Mouse (Mus musculus): ENCODE results near the gene Gpr153.

The Gpr153 gene

GRCm38 (mm10) chr4:152287317-152288120 is 13.5 kb downstream of the Gpr153 start:
- no peak for DNase-seq (ENCODE audit: low spot score in 2 of 2)

DNA sequence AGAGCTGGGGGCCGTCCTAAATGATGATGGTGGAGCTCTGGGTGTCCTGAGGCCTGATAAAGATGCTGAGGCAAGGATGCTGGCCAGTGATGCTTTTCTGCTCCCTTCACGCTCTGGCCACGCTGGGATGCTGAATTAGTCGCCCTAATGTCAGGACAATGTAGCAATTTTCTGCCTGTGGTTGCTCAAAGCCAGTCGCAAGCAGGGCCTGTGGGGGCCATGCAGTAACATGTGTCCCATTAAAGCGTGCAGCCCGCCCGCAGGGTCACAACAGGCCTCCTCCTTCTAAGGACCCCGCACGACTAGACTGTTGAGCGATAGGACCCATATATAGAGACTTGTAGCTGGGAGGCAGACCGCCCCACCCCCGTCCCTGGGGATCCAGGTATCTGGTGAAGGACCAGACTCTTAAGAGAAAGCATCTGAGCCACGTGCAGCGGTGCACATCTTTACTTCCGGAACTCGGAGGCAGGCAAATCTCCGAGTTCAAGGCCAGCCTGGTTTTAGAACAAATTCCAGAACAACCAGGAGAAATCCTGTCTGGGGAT is 14.4 kb downstream of the Gpr153 start:
- no peak for DNase-seq (ENCODE audit: low spot score in 2 of 2)

DNA sequence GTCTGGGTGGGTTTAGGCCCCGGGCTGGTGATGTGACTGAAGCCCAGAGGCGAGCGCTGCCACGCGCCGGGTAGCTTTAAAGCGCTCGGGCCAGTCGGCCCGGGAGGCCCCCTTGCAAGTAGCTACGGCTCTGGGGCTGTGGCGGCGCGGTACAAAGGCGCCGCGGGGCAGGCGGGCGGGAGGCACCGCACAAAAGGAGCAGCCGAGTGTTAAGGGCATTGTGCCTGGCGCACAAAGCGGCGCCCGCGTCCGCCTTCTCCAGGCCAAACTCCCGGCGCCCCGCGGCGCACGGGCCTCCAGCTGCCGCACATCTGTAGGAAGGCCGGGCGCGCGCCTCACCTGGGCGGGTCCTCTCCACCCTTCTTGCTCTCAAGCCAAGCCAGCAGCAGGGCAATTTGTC is 16.4 kb downstream of the Gpr153 start:
- DNase-seq (ENCODE audit: low spot score in 2 of 2): no peak

DNA sequence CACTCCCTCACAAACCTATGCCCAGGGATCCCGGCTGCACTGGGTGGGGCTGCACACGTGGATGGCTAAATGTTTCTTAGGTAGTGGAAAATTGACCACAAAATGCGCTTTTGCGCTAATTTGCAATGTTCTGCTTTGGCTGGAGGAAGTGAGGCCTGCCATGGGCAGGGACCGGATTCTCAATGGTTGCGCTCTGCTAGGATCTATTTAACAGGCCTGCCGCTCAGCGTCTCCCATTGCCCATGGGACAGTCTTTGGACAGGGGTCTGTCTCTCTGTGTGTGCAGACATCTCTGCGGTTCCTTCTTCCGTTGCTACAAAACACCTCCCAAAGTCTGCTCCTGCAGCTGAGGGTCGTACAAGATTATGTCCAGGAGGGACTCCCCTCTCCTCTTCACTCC is 17.0 kb downstream of the Gpr153 start:
- DNase-seq (ENCODE audit: low spot score in 2 of 2): no peak

GRCm38 (mm10) chr4:152291562-152291961 is 17.5 kb downstream of the Gpr153 start, which contains the start of gene Hes3:
TSS of gene Hes3 (minus strand) at chr4:152291662.
- no peak for DNase-seq (ENCODE audit: low spot score in 2 of 2)

- no peak for DNase-seq (ENCODE audit: low spot score in 2 of 2)
These were observed 18.2 kb downstream of the Gpr153 start for GRCm38 (mm10) chr4:152292102-152292765.

GRCm38 (mm10) chr4:152294188-152294929 is 20.3 kb downstream of the Gpr153 start:
- DNase-seq (ENCODE audit: low spot score in 2 of 2): no peak

GRCm38 (mm10) chr4:152295916-152296315 is 21.9 kb downstream of the Gpr153 start:
- no peak for DNase-seq (ENCODE audit: low spot score in 2 of 2)

GRCm38 (mm10) chr4:152296371-152296770 is 22.3 kb downstream of the Gpr153 start:
- no peak for DNase-seq (ENCODE audit: low spot score in 2 of 2)

DNA sequence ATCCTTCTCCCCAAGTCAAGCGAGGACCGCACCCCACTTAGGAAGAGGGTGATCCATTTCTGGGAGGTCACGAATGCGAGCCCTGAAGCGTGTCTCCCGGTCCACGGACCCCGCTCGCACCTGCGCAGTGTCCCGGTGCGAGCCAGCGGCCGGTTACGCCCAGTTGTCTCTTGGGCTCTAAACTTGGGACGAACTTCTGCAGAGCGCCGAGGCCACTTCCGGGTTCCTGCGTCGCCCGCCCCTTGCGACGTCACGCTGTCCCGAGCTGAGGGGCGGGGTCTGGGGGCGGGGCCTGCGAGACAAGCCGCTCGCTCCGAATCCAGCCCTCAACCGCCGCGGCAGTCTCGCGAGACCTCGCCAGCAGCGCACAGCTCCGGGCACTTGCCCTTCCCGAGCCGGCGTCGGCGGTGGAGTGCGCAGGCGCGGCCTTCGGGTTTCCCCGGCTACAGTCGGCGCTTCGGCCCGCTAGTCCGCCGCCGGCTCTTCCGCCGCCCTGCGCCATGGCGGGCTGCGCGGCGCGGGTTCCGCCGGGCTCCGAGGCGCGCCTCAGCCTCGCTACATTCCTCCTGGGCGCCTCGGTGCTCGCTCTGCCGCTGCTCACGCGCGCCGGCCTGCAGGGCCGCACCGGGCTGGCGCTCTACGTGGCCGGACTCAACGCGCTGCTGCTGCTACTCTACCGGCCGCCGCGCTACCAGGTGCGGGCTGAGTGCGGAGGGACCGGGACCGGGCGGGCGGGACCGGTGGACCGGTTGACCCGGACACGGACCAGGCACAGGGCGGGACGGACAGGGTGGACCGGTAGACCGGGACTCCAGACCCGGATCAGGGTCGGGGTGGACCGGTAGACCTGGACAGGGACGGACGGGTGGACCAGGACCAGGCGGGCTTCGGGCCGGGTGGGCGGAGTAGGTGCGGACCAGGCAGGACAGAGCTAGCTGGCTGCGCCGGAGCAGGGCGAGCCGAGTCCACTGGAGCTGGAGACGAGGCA is 23.1 kb downstream of the Gpr153 start, which contains the start of gene Icmt:
Icmt (plus strand) TSS at position 354 of the 988 bp plus-strand sequence.
- peak; percentile 100 for DNase-seq (ENCODE audit: low spot score in 2 of 2)

DNA sequence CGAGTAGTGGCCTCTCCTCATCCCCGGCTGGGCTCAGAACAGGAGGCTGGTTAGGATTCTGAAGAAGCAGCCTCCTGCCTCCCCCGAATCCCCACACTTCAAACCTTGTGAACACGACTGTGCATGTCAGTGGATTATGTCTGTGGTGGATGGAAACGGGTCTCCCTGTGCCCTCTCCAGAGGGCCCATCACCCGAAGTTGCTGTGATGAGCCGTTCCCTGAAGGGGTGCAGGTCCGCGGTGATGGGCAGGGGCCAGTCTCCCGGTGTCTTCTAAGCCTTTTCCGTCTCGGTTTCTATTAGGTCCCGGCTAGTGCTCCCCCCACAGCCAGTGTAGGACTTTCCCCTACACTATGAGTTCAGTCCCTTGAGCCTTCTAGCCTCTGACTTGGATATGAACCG is 24.8 kb downstream of the Gpr153 start:
- DNase-seq (ENCODE audit: low spot score in 2 of 2): no peak

DNA sequence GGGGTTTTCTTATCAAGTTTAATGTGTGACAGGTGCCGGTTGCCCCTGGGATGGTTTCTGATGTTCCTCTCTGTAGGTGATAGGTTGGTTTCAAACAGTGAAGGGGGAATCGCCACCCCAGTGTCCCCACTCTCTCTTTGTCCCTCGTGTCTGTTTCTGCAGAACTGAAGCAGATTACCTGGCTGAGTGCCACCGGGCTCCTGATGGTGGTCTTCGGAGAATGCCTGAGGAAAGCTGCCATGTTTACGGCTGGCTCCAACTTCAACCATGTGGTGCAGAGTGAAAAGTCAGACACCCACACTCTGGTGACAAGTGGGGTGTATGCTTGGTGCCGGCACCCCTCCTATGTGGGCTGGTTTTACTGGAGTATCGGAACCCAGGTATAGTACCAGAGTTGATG is 26.3 kb downstream of the Gpr153 start:
- no peak for DNase-seq (ENCODE audit: low spot score in 2 of 2)

DNA sequence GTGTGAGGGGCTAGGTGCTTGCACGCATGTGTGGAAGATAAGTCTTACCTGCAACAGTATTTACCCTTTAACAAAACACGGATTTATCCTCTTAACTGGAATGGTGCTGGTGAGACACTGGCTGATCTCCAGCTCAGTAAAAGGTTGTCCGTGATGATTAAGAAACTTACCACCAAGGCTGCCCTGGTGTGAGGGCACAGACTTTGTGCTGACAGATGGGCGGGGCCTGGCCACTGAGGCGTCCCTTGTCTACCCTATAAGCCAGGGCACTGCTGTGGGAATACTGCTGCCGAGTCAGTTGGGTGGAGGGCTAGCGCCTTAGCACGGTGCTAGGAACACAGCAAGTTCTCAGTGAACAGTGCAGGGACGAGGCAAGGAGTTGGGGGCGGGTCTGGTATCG is 28.0 kb downstream of the Gpr153 start:
- DNase-seq (ENCODE audit: low spot score in 2 of 2): no peak

- DNase-seq (ENCODE audit: low spot score in 2 of 2): no peak
These were observed 29.1 kb downstream of the Gpr153 start for GRCm38 (mm10) chr4:152303172-152303571.

- no peak for DNase-seq (ENCODE audit: low spot score in 2 of 2)
These were observed 30.7 kb downstream of the Gpr153 start for GRCm38 (mm10) chr4:152304685-152305084.

- no peak for DNase-seq (ENCODE audit: low spot score in 2 of 2)
These were observed 32.0 kb downstream of the Gpr153 start for GRCm38 (mm10) chr4:152305991-152306390.

GRCm38 (mm10) chr4:152307542-152307941 is 33.5 kb downstream of the Gpr153 start:
- DNase-seq (ENCODE audit: low spot score in 2 of 2): no peak

- DNase-seq (ENCODE audit: low spot score in 2 of 2): no peak
These were observed 38.2 kb downstream of the Gpr153 start for GRCm38 (mm10) chr4:152312186-152312585.

DNA sequence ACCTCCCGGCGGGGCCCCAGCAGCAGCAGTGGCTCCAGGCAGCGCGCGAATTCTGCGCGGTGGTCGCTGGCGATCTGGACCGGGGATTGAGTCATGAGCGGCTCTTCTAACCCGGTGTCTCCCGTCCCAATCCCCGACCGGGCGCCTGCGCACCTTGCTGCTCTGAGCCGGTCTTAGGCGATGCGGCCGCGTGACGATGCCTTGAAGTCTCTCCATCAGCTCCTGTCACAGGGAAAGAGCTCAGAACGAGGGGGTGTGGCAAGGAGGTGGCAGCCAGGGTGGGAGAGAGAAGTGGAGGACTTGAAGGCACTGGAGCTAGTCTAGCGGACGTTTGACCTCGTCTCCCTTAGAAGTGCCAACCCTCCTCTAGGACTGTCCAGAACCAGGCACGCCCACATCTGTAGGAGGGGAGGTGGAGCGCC is 39.2 kb downstream of the Gpr153 start:
- no peak for DNase-seq (ENCODE audit: low spot score in 2 of 2)

DNA sequence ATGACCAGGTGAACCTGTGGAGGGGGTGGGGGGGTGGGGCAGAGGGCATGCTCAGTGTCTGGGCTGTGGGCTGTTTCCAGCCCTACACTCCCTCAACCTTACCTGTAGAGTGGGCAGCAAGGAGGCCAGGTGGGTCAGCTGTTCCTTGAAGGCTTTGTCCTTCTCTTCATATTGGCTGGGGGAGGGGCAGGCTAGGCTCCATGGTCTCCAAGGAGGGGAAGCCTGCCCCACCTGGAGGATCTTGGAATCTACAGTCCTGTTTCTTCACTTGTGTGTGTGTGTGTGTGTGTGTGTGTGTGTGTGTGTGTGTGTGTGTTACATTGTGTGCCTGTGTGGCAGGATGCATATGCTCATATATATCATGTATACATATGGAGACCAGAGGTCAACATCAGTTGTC is 39.9 kb downstream of the Gpr153 start:
- DNase-seq (ENCODE audit: low spot score in 2 of 2): no peak

All from spleen, postnatal 36 days (tissue).